Mouse (Mus musculus) forebrain, embryonic 16.5 days (tissue): Measurements from ENCODE around the gene Tmem95. TPM values are rescaled to one million over a fixed set of nuclear protein-coding genes. Genes with fewer than 3 reads are reported as not detected.

Experiments
- ATAC-seq: fragments of 200-750 bp; cut with Nextera tagmentation; 2 replicates; pipeline ENCODE4 v1.8.0; 2017; ENCODE audit warnings: mild to moderate bottlenecking, moderate library complexity
- H3K27ac ChIP-seq: fragments of 300-500 bp; sonication (generic); 2 replicates; pipeline ENCODE4 v1.5.1; 2014; ENCODE audit warnings: low read length, control low read depth
- H3K27me3 ChIP-seq: fragments of 300-500 bp; sonication (generic); replicated peaks from 2 replicates; pipeline ENCODE4 v1.6.1; 2014; ENCODE audit warnings: low read length; ENCODE audit not compliant: control insufficient read depth, insufficient read depth
- H3K36me3 ChIP-seq: fragments of 300-500 bp; sonication (generic); 2 replicates; pipeline ENCODE4 v1.6.1; 2014; ENCODE audit not compliant: control insufficient read depth, insufficient read depth
- H3K4me1 ChIP-seq: fragments of 300-500 bp; sonication (generic); replicated peaks from 2 replicates; pipeline ENCODE4 v1.6.1; 2014; ENCODE audit warnings: low read length; ENCODE audit not compliant: control insufficient read depth, insufficient read depth
- H3K4me2 ChIP-seq: fragments of 300-500 bp; sonication (generic); 2 replicates; pipeline ENCODE4 v1.6.1; 2014; ENCODE audit warnings: mild to moderate bottlenecking, low read length, control low read depth
- H3K4me3 ChIP-seq: fragments of 300-500 bp; sonication (generic); replicated peaks from 2 replicates; pipeline ENCODE4 v1.5.1; 2014; ENCODE audit warnings: mild to moderate bottlenecking, low read length, control low read depth
- H3K9ac ChIP-seq: fragments of 300-500 bp; sonication (generic); replicated peaks from 2 replicates; pipeline ENCODE4 v1.6.1; 2014; ENCODE audit warnings: low read depth, low read length, control low read depth
- H3K9me3 ChIP-seq: fragments of 300-500 bp; sonication (generic); 2 replicates; pipeline ENCODE4 v1.6.1; 2016; ENCODE audit warnings: low read length; ENCODE audit not compliant: control insufficient read depth
- WGBS: fragments of 180-500 bp; shearing (Covaris S2); extraction: QIAGEN DNeasy Blood & Tissue Kit; methylation state at CpG from one replicate; pipeline ENCODE4 v1.1.7; 2014; 5-methylcytosine and 5-hydroxymethylcytosine counted together
- polyA plus RNA-seq: library from polyadenylated mRNA; unstranded; fragments of >200 nt; fragmentation: Nextera tagmentation; extraction: Ambion mirVana; gene quantifications from 2 replicates; pipeline ENCODE4 v1.2.1, GENCODE M21; 2015

Gene Tmem95
- polyA plus RNA-seq, 1 experiment from 2014 or later, result not detected

DNA sequence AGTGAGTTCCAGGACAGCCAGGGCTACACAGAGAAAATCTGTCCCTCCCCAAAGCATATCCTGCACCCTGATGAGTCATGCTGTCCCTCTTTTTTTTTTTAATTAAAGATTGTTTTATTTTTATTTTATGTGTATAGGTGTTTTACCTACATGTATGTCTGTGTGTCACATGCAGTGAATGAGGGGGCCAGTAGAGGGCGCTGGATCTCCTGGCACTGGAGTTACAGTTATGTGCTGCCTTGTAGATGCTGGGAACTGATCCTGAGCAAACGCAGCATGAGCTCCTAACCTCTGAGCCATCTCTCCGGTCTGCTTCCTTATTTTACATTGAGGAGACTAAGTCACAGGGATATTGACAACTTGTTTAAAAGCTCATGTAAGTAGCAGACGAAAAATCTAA lies 5.2 kb upstream of the Tmem95 start:
- no peaks in the 10 kb centered on the region for H3K36me3 ChIP-seq
- H3K4me1 ChIP-seq, result peaks cover 14% of the 10 kb centered on the region
- H3K27ac ChIP-seq, result no peak overlapping the region
- ATAC-seq, result no peak
- H3K4me2 ChIP-seq, result no peak overlapping the region
- no peak overlapping the region for H3K9ac ChIP-seq
- H3K4me3 ChIP-seq, result no peak overlapping the region
- peaks cover 5% of the 10 kb centered on the region; the same call in 1 of the 2 replicates for H3K27me3 ChIP-seq
- no peaks in the 10 kb centered on the region for H3K9me3 ChIP-seq
- WGBS, result 63% methylated on average over 4 of the region's 4 CpGs

DNA sequence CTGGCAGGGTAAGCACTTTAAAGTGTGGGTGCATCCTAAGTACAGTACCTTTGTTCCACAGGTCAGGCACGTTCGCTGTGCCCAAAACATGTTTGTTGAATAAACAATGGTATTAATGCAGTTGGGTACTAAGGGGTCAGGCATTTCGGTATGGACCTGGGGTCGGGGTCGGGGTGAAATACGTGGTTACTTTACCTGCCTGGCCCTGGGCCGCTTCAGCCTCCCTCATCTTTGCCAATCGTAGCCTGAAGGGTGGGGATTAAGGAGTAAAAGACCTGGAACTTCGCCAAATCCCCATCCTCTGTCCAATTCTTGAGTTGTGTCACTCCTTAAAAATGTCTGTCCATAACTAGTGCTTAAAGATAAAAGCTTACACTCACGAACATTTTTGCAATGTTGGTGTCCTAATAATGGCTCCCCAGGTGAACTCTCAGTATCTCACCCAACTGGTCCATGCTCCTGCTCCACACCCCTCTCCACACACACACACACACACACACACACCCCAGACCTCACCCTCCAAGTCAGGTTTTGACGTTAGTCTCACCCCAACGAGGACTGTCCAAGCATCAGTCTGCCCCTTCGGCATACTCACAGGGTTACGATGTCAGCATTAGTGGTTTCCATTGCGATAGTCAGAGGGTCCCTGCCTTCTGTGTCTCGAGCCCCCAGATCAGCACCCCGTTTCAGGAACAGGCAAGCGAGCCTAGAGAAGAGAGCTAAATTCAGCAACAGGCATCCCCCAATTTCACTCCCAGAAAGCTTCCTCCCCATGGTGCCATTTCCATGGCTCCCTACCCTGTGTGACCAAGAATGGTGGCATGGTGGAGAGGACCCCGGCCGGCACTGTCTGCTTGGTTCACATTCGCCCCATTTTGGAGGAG lies 4.2 kb upstream of the Tmem95 start:
- 56% methylated on average over 21 of the region's 21 CpGs for WGBS
- H3K4me3 ChIP-seq, result peak overlapping the region; percentile 44; the same call in 1 of the 2 replicates
- H3K27ac ChIP-seq, result no peak overlapping the region
- no peaks in the 10 kb centered on the region for H3K36me3 ChIP-seq
- H3K4me2 ChIP-seq, result peak overlapping the region; percentile 72
- H3K27me3 ChIP-seq, result peaks cover 5% of the 10 kb centered on the region; the same call in 1 of the 2 replicates
- no peak overlapping the region for H3K9ac ChIP-seq
- no peaks in the 10 kb centered on the region for H3K9me3 ChIP-seq
- ATAC-seq, result no peak
- peaks cover 16% of the 10 kb centered on the region for H3K4me1 ChIP-seq

DNA sequence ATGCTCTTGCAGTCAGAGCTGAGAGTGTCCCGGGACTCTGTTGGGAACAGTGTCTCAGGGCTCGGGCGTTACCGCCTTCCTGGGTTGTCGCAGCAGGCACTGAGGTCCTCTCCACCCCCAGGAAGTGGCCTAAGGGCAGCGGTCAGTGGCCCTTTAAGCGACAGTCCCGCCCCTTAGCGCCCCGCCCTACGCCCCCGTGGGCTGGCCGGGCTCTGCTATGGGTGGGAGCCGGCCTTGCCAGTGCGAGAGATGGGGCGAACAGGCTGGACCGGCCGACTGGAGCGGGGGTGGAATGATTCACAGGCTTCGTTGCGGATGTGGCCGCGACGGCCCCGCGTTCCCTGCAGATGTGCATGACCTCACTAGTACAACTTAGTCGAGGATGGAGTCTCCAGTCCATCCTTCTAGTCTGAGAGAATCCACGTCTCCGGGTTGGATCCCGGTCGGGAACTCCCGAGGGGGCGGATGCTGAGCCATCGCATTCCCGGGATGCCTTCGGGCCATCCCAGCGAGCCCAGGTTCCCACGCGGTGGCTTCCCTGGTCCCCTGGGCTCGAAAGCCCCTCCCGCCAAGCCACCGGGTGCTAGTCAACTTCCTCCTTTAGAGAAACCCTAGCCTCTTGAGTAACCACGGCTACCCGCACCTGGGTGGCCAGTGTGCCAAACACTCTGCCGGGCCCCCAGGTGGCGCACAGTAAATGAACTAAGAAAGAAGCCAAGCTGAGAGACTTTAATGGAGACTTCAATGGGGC lies 3.2 kb upstream of the Tmem95 start, which contains the start of gene Kctd11:
Kctd11 (minus strand) TSS at position 554 of the 751 bp plus-strand sequence.
- peak within 1 kb of the TSS; percentile 59 for H3K9ac ChIP-seq
- peak within 1 kb of the TSS; percentile 72 for H3K4me2 ChIP-seq
- H3K4me3 ChIP-seq, result peak within 1 kb of the TSS; percentile 44
- H3K27me3 ChIP-seq, result peaks cover 5% of the 10 kb centered on the region; the same call in 1 of the 2 replicates
- H3K9me3 ChIP-seq, result no peaks in the 10 kb centered on the region
- ATAC-seq, result peak; percentile 78
- H3K4me1 ChIP-seq, result peaks cover 16% of the 10 kb centered on the region
- under 1% methylated on average over 46 of the region's 46 CpGs for WGBS
- H3K36me3 ChIP-seq, result no peaks in the 10 kb centered on the region
- H3K27ac ChIP-seq, result 0 out of 2 replicates have a peak within 1 kb of the TSS, but pooled peaks have one; percentile 16

DNA sequence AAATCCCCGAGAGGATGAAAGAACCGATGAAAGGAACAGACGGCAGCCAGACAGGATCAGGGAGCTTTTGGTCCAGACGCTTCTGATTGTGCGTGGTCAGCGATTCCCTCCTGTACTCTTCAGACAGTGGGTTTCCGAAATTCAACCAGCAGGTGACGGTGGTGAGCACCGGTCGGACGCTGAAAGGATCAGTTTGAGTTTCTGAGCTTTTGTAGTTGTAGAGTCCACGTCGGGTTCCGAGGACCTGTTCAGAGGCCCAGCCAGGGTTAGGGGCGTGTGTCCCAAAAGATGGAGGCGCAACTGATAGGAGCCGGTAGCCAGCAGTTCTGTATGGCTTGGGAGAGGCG lies 2.7 kb upstream of the Tmem95 start:
- ATAC-seq, result peak; percentile 45
- Histone ChIP-seq H3K9me3 (no peaks in the 10 kb centered on the region), H3K4me3 (peak overlapping the region; percentile 44), H3K4me1 (peaks cover 16% of the 10 kb centered on the region), H3K36me3 (no peaks in the 10 kb centered on the region), H3K27me3 (peaks cover 5% of the 10 kb centered on the region; the same call in 1 of the 2 replicates), H3K27ac (no peak overlapping the region), H3K4me2 (peak overlapping the region; percentile 72), H3K9ac (peak overlapping the region; percentile 59)
- WGBS, result 2% methylated on average over 18 of the region's 18 CpGs

- no peak overlapping the region for H3K4me3 ChIP-seq
- H3K27me3 ChIP-seq, result peaks cover 5% of the 10 kb centered on the region; the same call in 1 of the 2 replicates
- no peaks in the 10 kb centered on the region for H3K36me3 ChIP-seq
- H3K4me2 ChIP-seq, result no peak overlapping the region
- H3K9me3 ChIP-seq, result no peaks in the 10 kb centered on the region
- 51% methylated on average over 15 of the region's 15 CpGs for WGBS
- 0 out of 2 replicates have a peak overlapping the region, but pooled peaks have one; percentile 8 for H3K9ac ChIP-seq
- no peak overlapping the region for H3K27ac ChIP-seq
- peaks cover 16% of the 10 kb centered on the region for H3K4me1 ChIP-seq
- no peak for ATAC-seq
Measured at GRCm38 (mm10) chr11:69879711-69880110, 1.9 kb upstream of the Tmem95 start.

DNA sequence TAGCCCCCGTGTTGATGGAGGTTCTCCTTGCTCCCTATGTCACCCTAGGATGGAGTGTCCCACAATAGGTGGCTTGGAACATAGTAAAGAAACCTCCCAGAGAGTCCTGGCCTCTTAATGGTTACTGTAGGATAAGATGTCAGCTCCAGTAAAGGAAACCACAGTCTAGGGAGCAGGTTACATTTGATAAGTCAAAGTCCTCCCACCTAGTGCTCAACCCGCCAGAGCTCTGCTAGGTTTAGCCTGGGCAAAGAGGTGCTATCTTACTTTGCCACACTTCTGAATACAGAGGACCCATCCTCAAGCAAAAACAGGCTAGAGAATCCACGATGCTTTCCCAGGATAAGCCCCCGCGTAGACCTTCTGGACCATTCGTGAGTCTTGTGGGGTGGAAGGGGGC lies 1.1 kb upstream of the Tmem95 start:
- peaks cover 16% of the 10 kb centered on the region for H3K4me1 ChIP-seq
- no peaks in the 10 kb centered on the region for H3K36me3 ChIP-seq
- no peaks in the 10 kb centered on the region for H3K9me3 ChIP-seq
- H3K9ac ChIP-seq, result no peak overlapping the region
- H3K27me3 ChIP-seq, result peaks cover 5% of the 10 kb centered on the region; the same call in 1 of the 2 replicates
- ATAC-seq, result no peak
- H3K4me2 ChIP-seq, result no peak overlapping the region
- WGBS, result 86% methylated on average over 6 of the region's 6 CpGs
- H3K27ac ChIP-seq, result no peak overlapping the region
- no peak overlapping the region for H3K4me3 ChIP-seq

DNA sequence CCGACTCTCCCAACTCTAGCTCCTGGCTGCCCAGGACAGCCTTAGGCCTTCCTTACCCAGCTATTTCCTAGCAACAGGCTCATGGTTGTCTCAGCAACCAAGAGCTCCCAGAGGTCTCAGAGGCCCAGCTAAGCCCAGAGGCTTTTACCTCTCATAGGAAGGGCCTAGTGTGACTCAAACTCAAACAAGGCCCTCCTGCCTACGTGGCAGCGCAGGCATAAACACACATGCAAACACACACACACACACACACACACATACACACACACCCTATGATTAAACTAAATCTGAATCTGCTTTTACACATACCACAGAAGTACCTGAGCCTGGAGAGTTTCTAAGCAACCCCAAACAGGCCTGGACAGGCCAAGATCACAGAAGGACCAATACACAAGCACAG lies 581 bp upstream of the Tmem95 start:
- no peak overlapping the region for H3K4me2 ChIP-seq
- H3K9me3 ChIP-seq, result no peaks in the 10 kb centered on the region
- H3K36me3 ChIP-seq, result no peaks in the 10 kb centered on the region
- no peak overlapping the region for H3K4me3 ChIP-seq
- WGBS, result 83% methylated on average over 3 of the region's 3 CpGs
- ATAC-seq, result no peak
- no peak overlapping the region for H3K9ac ChIP-seq
- peaks cover 16% of the 10 kb centered on the region for H3K4me1 ChIP-seq
- no peak overlapping the region for H3K27ac ChIP-seq
- H3K27me3 ChIP-seq, result peaks cover 5% of the 10 kb centered on the region; the same call in 1 of the 2 replicates

- Histone ChIP-seq H3K4me3 (no peak overlapping the region), H3K27ac (no peak overlapping the region), H3K9me3 (no peaks in the 10 kb centered on the region), H3K9ac (no peak overlapping the region), H3K4me2 (peak overlapping the region; percentile 24), H3K4me1 (peaks cover 16% of the 10 kb centered on the region), H3K36me3 (no peaks in the 10 kb centered on the region), H3K27me3 (peaks cover 3% of the 10 kb centered on the region; the same call in 1 of the 2 replicates)
- 3% methylated on average over 12 of the region's 12 CpGs for WGBS
- ATAC-seq, result peak; percentile 45; the same call in 1 of the 2 replicates
Measured at GRCm38 (mm10) chr11:69876867-69877266, 951 bp downstream of the Tmem95 start.

- no peak for ATAC-seq
- 74% methylated on average over 7 of the region's 7 CpGs for WGBS
Measured at GRCm38 (mm10) chr11:69876186-69876585, 1.6 kb downstream of the Tmem95 start.

More at GRCm38 (mm10) chr11:69876186-69876585, 1.6 kb downstream of the Tmem95 start:
- Histone ChIP-seq H3K9ac (no peak overlapping the region), H3K4me2 (no peak overlapping the region), H3K27me3 (peaks cover 2% of the 10 kb centered on the region; the same call in 1 of the 2 replicates), H3K36me3 (no peaks in the 10 kb centered on the region), H3K9me3 (no peaks in the 10 kb centered on the region), H3K27ac (no peak overlapping the region), H3K4me3 (no peak overlapping the region), H3K4me1 (peaks cover 11% of the 10 kb centered on the region)
